Mouse (Mus musculus): ENCODE measurements around the gene Elane.
"Not testable (repeated sequence)": the region's sequence is repeated elsewhere in the genome, so short reads cannot be mapped to it uniquely, and the experiment has no call there.

Gene Elane

DNA sequence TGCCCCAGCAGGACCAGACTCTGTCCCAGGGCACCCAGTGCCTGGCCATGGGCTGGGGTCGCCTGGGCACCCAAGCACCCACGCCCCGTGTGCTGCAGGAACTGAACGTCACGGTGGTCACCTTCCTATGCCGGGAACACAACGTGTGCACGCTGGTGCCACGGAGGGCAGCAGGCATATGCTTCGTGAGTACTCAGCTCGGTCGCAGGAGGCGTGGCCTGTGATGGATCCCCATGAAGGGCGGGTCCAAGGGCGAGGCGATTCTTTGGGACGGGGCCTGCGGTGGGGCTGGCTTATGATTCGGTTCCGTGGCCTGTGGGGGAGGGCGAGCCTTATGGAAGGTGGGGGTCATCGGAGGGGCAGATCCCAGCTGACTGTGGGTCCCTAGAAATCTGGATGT is 4.1 kb upstream of the Elane start:
- no peak for DNase-seq (ENCODE audit: low spot score)

DNA sequence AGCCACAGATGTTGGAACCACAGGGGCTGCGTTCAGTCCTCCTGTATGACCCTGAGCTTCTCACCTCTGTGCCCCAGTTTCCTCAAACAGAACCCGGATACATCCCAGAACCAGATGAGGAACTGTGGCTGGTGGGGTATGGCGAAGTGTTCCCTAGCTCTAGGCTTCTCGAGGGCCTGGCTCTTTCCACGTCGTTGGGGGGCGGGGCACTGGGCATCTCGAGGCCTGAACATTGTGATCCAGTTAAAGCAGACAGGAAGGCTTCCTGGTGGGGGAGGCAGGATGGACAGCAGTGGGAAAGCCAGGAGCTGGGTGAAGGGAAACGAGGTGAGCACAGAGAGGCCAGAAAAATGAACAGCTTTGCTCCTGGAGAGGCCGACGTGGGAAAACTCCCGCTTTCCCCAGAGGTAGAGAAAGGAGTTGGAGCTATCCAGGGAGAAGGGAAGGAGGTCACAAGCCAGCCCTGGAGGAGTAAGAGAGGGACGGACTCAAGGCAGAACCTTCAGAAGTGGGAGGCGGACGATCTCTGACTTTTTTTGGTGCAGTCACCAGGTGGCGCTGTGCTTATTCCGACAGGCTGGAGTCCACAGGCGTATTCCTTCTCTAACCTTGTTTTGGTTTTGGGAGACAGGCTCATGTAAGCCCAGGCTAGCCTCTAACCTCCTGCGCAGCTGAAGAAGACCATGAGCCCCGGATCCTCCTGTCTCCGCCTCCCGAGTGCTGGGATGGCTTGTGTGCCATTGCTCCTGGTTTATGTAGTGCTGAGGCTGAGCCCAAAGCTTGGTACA is 2.6 kb upstream of the Elane start:
- DNase-seq (ENCODE audit: low spot score): peak; percentile 87

DNA sequence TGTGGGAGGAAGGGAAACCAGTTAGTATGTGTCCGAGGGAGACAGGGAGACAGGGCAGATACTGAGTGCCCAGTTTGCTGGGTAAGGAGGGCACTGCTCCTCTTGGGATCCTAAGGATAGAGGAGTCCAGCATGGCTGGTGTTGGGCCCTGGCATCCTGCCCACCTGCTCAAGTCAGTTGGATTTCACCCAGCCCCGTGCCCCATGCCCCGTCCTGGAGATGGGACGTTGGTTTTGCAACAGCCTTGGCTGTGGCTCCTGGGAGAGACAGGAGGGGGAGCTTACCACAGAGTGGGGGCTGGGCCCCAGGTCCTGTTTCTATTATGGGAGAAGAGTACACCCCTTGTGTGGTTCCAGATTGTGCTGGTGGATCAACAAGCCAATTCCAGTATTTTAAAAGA is 1.6 kb upstream of the Elane start:
- no peak for DNase-seq (ENCODE audit: low spot score)

GRCm38 (mm10) chr10:79884938-79885337 is 1.1 kb upstream of the Elane start:
- not testable (repeated sequence) for DNase-seq (ENCODE audit: low spot score)

- DNase-seq (ENCODE audit: low spot score): no peak
Measured at GRCm38 (mm10) chr10:79886611-79887010, 564 bp downstream of the Elane start.

DNA sequence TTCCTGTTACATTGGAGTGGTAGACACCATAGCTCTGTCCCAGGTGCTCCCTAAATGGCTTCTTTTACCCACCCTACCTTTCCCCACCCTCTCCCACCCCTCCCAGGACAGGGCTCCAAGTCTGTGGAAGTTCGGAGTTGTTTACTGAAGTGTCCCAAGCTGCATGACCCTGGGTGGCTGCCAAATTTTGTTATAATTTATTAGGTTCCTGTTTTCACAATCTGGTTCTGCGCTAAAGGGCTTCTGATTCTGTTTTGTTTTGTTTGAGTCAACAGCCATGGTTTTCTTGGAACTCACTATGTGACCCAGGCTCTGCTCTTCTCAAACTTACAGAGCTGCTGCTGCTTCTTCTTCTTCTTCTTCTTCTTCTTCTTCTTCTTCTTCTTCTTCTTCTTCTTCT is 3.3 kb downstream of the Elane start:
- DNase-seq (ENCODE audit: low spot score): no peak

DNA sequence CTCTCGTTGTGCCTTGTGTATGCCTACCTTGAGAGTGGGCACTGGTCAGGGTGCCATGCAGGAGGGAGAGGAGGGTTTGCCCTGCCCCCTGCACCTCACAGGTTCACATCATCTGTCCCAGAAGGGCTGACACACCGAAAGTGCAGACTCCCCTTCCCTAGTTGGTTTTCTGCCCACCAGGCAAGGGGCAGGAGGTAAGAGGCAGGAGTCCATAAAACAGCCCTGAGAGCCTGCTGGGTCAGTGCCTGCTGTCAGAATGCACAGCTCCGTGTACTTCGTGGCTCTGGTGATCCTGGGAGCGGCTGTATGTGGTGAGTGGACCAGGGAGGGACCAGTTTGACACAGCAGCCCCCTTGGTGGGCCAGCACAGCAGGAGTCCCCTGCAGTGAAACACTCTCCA is 4.6 kb downstream of the Elane start, which contains the start of gene Cfd:
Cfd (plus strand) TSS at position 184 of the 400 bp plus-strand sequence.
- no peak for DNase-seq (ENCODE audit: low spot score)

- peak; percentile 82 for DNase-seq (ENCODE audit: low spot score)
Measured at GRCm38 (mm10) chr10:79892451-79893118, 6.5 kb downstream of the Elane start.

DNA sequence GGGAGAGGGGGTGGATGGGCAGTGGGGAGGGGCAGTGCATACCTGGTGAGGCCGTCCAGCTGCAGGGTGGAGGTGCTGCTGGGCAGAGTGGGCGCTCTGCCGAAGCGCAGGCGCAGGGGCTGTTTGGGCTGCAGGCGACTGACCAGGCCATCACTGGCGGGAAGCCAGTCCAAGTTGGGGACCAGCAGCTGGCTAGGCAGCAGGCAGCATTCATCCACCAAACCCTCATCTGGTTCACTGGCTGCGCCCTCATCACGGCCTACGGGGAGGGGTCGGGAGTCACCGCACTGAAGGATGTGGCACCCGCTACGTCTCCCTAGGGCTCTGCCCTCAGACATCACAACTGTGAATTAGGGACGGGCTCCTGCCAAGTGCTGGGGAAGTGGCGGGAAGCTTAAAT is 10.3 kb downstream of the Elane start:
- no peak for DNase-seq (ENCODE audit: low spot score)

DNA sequence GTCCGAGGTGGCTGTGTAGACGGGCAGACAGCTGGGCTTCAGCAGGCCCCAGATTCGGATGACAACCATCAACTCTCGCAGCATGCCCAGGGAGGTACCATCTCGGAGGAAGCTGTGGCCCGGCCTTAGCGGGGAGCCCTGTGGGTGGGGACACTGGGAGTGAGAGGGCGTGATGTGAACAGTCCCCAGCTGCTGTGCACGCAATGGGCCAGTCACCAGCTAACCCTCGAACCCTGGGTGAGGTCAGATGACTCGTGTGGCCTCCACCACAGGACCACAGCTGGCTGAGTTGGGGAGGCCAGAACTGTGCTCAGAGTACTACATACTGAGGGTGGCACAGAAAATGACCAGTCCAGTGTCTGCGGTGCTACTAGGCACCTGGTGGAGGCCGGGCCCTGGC is 10.8 kb downstream of the Elane start:
- DNase-seq (ENCODE audit: low spot score): no peak

DNA sequence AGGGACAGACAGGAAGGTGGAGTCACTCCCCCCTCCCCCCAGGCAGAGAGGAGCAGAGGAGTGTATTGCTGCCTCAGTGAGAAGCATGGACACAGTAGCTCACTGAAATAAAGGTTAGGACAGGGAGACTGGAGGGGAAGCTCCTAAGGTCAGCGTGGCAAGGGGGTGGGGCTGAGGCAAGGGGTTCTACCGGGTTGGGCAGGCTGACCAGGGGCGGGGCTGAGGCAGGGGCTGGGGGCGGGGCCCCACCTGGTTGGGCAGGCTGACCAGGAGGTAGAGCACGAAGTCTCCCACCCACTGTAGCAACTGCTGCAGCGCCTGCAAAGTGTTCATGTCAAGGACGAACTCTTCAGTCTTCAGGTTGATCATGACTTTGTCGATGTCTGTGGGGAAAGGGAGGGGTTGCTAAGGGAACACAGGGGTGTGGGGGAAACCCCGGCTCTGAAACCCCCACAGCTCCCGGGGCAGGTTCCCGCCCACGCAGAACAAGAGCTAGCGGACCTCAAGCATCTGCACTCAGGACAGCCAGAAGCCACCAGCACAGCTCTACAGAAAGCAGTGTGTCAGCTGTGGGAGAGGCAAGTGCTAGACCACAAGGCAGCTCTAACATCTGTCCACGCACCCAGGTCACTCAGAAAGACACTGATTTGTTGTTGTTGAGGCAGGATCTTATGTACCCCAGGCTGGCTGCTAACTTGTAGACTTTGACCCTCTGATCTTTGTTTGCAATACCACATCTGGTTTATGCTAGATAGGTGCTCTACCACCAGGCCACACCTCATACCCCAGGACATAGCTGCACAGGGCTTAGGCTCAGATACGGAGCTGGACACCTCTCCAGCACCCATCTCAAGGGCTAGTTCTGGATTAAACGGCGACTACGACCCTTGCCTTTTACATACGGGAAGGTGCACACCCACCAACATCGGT is 11.5 kb downstream of the Elane start:
- DNase-seq (ENCODE audit: low spot score): no peak

GRCm38 (mm10) chr10:79900951-79901410 is 14.9 kb downstream of the Elane start:
- DNase-seq (ENCODE audit: low spot score): peak; percentile 81

- DNase-seq (ENCODE audit: low spot score): no peak
Measured at GRCm38 (mm10) chr10:79906712-79907111, 20.7 kb downstream of the Elane start.

- no peak for DNase-seq (ENCODE audit: low spot score)
Measured at GRCm38 (mm10) chr10:79907415-79907814, 21.4 kb downstream of the Elane start.

- DNase-seq (ENCODE audit: low spot score): peak; percentile 96
Measured at GRCm38 (mm10) chr10:79908167-79909091, 22.4 kb downstream of the Elane start, which contains the start of gene Med16. Gene Med16 (minus strand): TSS chr10:79908923.

DNA sequence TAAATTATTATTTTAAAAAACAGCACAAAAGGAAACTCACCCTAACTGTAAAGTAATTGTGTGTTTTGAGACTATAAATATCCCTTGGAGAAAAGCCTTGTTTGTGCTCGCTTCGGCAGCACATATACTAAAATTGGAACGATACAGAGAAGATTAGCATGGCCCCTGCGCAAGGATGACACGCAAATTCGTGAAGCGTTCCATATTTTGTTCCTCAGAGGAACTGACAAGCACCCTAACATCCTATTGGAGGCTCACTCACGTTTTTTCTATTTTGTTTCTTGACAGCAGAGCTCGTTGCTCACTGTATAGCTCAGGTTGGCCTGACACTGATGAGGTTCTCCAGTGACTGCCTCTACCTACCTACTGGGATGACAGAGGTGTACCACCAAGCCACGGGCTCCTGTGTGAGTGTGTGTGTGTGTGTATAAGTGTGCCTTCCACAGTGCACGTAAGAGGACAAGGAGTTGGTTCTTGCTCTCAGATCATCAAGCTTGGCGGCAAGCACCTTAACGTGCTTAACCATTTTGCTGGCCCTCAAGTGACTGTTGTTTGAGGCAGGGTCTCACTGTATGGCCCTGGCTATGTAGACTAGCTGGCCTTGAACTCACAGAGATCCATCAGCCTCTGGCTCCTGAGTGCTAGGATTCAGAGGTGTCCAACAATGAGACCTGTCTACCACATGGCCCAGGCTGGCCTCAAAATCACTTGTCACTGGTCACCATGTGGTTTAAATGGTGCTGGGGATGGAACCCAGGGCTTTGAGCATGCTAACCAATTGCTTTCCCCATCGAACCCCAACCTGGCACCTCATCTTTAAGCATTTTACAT is 23.3 kb downstream of the Elane start:
- DNase-seq (ENCODE audit: low spot score): peak; percentile 58

DNA sequence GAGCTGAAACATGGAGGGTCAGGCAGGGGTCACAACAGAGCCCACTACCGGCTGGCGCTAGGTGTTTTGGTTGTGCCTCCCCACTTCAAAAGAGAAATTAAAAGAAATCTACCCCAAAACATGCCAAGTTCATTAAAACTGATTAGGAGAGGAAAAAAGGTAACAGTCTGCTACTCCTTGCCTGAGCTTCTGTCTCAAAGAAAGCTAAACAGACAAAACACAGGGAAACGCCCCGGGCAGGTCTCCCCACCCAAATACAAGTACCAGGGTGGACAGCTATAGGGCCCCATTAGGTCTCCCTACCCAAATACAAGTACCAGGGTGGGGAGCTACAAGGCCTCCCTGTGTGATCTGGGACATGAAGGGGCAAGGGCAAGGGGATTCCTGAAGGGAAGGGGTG is 24.5 kb downstream of the Elane start, which contains the start of gene Gm26602:
Gm26602 (plus strand) TSS at position 301 of the 400 bp plus-strand sequence.
- no peak for DNase-seq (ENCODE audit: low spot score)

DNA sequence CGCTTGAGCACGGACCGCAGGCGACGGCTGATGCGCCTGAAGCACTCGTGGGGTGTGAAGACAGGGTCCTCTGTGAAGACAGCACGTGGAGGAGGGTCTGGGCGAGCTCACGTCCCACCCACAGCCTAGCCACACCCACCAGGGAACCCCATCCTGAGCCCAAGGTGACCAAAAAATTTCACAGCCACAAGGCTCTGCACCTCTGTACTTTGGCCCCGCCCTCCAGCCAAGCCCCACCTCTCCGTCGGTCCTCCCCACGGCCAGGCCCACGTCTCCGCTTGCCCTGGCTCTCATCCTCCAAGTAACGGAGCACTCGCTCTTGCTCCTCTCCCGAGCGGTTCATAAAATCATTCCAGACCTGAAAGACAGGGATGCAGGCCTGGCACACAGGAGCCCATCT is 26.4 kb downstream of the Elane start:
- no peak for DNase-seq (ENCODE audit: low spot score)

- no peak for DNase-seq (ENCODE audit: low spot score)
Measured at GRCm38 (mm10) chr10:79914131-79914947, 28.3 kb downstream of the Elane start.

Data from layer of hippocampus, adult 11-12 months (tissue).